Mouse (Mus musculus) lung, postnatal 10 days (tissue): Measurements from ENCODE around the gene Tcf21.

Source experiments
- DNase-seq: peaks from one replicate; pipeline ENCODE4 v3.0.0; 2021

Gene Tcf21

DNA sequence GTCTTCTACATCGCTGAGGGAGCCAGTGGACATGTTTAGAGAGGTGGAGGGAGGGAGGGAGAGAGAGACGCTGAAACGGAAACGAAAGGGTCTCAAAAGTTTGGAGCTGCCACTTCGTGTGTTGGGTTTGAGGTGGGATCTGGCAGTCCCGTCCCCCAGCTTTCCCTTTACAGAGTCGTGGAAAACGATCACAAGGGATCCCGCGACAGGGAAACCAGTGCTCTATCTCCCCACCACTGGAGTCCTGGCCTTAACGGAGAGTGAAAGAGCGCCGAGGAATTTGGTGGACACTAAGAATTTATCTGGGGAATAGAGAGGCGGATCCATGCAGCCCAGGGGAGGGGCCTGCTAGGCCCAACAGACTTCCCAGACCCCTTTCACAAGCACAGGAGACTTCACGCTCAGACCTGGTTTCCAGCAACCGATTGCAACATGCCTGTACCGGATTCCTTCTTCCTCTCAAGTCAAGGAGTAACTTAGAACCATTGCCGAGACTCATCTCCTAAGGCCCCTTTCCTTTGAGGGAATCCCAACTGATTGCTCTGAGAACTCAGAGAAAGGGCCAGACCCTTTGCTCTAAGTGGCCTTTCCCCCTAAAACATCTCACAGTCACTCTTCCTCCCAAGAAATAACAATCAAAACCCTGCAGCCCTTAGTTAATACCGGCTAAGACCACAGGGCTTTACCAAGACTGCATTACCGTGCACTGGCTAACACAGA is at the start of gene Tcf21:
Tcf21 (minus strand) TSS at position 304 of the 720 bp plus-strand sequence.
- DNase-seq, result peak; percentile 80

DNA sequence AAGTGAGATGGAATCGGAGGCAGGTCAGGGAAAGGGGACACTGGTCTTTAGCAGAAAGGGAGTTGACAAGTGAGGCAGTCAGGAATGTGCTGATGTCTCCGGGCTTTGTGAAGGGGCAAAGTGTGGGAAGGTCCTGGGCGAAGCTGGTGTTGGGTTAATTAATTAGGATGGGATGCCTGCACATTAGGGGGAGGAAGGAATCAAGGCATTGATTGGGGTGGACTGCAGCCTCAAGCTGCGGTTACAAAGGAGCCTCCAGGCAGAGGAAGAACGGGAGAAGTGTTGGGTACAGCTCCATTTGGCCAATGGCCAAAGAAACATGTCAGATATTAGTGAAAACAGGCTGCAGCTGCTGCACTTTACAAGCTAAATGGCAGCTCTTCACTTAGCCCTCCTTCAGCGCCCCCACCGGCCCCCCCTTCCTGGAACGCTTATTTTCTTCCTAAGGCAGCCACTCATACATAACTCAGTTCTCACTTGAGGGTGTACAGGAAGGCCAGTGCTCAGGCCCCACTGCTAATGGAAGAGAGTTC is 48.5 kb upstream of the Tcf21 start:
- DNase-seq, result peak; percentile 80

DNA sequence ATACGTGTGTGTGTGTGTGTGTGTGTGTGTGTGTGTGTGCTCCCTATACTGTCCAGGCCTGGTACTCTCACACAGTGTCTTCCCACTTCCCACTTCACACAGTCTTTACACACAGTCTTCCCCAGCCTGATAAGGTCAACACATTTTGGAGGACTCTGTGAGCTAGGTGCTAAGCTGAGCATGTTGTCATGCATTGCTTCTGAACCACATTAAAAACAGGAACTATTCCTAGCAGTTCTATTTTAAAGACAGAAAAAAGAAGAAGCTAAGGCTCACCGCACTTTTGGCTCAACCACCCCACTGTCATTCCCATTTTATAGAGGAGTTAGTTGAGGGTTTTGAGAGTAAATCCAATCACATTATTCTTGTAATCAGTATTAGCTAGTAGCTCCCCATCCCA is 47.2 kb upstream of the Tcf21 start:
- no peak for DNase-seq

DNA sequence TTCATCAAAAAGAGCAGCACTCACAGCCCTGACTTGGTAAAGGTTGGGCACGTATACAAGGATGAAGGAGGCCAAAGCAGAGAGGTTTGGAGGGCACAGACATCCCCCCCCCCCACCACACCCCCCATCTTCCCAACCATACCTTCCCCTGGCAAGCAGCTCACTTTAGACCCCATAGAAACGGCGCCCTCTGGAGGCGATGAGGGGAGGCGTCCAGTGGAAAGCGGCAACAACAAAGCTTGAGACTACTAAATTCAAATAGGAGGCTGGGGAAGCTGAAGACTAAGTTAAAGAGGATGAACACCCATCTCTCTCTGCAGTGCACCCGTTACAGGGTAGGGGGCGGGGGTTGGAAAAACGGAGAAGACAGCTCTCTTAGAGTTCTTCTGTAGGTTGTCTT is 38.1 kb upstream of the Tcf21 start:
- peak; percentile 48 for DNase-seq

DNA sequence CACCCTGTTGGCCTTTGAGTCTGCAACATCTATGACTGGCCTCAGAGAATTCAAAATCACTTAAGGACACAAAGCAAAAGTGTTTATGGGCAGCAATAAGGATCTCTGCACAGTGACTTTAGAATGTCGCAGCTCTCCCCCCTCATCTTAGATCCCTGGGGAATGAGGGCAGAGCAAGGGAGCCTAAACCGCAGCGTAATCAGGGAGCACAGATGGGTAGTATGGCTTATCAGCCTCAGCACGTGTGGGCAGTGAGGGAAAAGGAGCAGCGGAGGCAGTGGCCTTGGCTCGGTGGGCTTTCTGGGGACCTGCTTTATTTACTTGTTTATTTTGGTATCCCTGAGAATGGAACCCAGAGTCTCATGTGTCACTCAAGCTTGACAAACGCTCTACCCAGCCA is 34.4 kb upstream of the Tcf21 start:
- DNase-seq, result no peak

DNA sequence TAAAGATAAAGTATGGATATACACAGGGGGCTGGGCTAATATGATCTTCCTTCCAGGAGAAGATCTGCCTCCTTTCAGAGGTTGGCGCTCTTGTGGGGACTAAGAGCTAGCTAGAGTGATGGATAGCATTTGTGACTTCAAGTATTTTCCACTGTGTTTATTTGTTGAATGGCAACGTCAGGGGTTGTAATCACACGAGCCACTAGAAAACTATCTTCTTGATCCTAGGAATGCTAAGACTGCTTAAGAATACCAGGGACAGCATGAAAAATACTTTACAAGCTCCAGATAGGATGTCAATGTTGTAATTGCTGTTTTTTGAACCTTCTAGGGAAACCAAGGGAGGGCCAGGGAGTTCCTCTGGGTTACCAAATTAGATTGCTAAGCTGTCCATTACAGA is 25.4 kb upstream of the Tcf21 start:
- DNase-seq, result no peak

DNA sequence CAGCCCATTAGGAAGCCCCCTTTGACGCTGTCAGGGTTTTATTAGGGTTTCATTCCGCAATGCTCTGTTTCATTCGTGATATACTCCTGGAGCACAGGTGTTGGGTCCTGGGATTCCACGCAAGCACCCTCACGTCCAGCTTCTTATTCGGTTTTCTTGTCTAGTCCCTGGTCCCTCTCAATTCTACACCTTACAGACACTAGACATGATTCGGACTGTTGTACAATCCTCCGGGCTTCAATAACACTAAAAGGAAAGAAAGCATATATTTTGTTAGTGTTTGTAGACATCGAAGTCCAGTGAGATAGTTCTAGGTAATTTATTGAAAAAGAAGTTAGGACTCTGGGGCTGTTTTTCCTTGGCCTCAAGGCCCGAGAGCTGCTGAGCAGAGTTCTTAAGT is 24.8 kb upstream of the Tcf21 start:
- DNase-seq, result no peak

DNA sequence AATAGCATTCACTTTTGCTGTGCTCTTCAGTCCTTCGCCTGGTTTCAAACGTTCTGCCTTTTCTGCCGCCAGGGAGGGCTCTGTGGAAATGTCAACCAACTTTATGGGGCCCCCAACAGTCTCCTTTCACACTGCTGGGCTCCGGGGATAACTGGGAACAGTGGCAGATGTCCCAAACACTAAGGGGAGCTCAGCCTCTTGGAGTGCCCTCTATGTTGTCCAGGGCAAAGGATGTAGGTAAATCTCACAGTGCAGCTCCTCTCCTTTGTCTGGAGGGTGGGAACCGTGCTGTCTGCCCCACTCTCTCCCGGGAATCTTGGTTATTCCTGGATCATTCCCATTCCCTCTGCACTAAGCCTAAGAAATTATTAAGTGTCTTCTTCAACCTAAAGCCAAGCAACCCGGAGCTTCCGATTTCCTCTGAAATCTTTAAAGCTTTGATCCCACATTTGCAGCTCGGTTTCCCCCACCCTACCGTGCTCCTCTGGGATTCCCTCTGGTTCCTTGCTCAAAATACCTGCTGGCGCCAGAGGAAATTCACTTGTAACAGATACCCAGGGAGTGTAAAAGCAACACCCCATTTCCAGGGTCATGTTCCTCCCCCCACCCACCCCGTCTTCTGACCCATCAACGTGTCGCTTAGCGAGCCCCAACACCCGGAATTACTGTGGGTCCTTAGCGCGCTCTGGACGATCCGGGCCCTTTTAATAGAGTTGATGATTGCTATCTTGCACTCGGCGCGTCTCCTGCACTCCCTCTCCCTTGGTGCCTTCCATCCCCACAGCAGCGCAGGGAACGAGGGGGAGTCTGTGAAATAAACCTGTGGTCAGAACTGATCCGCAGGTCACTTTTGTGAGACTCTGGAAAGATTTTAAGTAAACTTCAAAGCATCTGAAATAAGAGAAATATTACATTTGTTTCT is 23.7 kb upstream of the Tcf21 start:
- DNase-seq, result no peak

DNA sequence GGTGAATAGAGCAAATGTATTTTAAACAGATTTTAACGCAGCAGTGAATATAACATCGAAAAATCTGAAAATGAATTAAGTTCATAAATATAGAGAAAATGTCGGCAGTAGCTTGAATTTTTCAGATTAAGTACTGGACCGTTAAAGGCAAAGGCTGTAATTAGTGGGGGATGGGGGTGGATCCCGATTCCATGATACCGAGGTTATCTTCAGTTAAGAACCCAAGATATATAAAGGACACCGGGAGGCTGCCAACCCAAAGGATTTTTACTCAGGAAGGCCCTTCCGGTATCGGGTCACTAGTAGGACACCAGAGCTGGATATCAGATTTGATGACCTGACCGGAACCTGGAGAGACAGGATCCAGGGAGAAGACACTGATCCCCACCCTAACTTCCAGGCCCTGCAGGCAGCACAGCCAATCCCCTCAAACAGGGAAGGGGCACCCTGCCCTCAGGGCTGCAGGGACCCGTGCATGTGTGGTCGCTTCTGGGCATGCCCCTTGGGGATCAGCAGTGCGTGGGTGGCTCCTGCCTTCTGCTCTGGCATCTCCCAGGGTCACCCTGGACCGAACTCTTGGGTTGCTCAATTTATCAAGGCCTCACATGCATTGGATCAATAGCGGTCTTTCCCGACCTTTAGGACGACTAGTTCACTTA is 22.9 kb upstream of the Tcf21 start:
- no peak for DNase-seq

DNA sequence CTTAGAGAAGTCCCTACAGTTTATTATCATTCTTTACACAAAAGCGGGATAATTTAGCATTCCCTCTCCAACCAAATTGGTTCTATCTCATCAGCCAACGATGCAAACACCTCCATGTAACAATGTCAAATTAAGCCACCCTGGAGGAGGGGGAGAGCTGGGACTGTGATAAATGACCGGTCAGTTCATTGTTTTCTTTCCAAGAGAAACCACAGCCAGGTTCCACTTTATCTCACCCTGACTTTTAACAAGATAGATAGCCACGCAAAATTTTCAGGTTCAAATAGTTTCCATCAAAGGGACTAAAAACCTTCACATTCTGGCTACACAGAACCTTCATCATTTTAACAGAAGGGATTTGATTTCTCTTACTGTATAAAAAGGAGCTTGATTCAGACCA is 22.1 kb upstream of the Tcf21 start:
- no peak for DNase-seq

DNA sequence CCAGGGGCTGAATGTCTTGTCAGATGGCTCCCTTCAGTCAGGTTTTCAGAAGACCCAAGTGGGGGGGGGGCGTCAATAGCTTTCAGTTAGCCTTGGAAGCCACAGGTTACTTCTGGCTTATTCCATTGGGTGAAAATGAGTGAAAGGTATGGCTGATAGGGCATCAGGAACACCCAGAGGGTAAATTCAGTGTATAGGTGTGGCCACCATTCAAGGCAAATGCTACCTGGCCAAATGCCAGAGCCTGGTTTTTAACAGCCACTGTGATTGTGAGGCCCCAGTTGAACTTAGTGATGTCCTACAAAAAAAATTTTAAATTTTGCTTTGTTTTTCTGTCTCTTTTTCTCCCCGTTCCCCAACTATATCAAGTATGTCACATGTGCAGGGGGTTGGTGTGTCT is 6.3 kb upstream of the Tcf21 start:
- no peak for DNase-seq

DNA sequence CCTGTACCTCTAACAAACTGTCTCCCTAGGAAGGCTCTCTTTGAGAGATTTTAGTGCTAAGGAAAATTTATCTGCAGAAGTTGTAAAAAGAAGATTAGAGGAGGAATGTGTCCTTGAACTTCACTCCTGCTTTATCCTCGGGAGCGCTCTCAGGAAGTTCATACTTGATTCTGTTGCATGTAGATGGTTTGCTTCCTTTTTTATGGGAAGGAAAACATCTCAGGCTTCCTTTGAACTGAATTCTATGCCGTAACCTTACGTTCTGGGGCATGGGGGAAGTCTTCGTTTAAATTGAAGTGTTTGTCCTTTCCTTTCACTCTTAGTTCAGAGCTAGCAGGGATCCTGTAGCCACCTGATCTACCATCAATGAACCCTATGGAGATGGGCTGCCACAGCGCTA is 2.9 kb upstream of the Tcf21 start:
- no peak for DNase-seq

DNA sequence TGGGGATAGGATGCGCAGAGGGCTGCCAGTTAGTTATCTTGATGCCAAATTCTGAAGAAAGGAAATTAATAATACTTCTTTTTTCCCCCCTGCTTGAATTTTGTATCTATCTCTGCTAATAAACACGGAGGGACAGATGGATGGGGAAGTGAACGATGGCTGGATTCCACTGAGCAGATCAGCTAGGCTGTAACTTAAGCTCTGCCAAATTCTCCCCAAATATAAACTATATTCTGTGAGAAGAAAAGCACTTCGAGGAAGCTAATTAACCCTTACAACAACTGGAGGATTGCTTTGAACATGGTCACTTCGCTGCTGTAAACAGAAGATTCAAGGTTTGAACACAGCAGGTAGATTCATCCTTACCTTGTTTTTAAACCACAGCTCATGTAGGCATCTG is 2.5 kb upstream of the Tcf21 start:
- DNase-seq, result no peak

DNA sequence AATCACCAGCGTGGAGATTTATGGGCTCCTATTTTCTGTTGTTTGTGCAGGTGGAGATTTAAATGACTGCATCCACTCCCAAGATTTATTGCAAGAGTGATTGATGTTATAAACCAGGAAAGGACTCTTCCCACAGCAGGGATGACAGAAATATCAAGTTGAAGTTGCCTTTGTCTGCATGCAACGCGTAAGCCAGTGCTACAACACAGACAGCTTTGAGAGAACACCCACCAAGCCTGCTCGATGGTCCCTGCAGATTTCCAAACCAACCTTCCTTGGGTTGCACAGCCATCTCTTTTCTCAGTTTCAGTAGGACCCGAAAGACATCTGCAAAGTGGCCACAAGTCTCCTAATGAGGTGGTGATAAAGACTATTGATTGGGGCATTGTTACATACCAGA is 1.7 kb upstream of the Tcf21 start:
- DNase-seq, result no peak

DNA sequence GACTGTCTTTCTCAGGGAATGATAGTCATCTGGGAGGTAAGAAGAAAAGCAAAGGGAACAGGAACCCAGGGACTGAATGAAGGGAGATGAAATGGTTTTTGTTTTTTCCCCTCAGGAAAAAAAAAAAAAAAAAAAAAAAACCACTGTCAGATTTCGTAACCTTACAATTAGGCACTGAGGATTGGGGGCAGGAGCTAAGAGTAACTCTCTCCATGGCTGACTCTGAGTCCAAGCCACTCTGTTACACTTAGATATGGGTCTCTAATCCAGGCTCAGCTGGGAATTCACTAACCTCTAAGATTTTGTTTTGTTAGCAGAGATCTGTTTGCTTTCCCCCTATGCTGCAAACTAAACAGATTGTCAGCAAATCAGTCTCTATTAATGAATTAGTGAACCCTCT is 1.3 kb upstream of the Tcf21 start:
- no peak for DNase-seq

DNA sequence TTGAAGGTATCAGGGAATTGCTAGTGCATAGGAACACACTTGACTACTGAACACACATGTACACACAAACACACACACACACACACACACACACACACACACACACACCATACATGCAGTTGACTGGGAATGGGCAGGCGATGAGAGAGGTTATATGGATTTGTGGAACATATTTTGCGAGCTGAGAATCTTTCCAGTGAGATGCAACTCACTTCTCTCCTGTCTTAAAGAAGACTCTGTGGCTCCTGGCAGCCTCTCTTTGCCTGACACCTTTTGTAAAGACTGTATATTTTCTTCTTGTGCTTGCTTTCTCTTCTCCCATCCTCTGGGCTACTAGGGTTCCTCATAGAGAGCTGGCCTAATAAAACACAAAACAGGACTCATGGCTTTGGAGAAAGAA is 867 bp upstream of the Tcf21 start:
- DNase-seq, result no peak

DNA sequence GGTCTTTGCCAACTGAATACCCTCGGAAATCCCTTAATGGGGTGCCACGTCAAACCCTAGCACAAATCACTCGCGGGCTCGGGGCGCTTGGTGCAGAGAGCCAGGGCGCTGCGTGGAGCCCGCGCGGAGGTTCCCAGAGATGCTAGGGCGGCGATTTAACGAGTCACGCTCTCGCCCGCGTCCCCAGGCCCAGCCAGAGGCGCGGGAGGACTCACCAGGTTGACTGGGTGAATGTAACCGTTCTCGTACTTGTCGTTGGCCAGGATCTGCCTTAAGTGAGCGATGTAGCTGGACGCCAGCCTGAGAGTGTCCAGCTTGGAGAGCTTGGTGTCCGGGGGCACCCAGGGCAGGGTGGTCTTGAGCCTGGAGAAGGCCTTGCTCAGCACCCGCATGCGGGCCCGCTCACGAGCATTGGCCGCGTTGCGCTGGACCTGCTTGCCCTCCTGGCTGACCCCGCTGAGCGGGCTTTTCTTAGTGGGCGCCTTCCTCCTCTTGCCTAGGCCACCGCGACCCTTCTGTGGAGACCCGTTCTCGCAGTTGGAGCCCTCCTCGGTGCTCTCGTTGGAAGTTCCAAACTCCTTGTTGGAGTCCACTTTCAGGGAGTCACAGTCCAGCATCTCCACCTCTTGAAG is 619 bp downstream of the Tcf21 start:
- peak; percentile 32 for DNase-seq

DNA sequence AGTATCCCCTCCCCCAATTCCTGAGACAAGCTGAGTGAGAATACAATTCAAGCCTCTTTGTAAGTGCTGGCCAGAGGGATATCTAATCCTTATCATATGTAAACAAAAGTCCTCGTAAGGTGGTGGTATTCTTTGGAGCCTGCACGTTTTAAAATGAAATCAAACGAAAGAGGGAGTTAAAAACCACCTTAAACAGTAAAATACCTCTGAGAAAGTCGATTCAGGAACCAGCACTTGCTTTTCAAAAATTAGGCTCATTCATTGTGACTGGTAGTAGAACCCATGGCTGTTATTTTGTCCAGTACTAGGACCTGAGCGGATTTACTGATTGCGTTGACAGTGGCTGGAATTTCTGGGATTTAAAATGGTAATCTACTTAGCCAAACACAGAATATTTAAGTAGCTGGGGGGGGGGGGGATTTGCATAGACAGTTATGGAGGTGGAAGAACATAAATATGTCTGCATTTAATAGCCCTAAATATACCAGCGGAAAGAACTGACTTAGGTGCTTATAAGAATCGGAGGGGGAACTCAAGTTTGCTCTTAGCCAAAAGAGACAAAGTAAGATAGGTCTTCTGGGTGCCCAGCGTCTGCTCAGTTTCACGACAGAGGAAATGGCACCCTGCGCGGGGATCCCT is 1.3 kb downstream of the Tcf21 start:
- DNase-seq, result no peak

DNA sequence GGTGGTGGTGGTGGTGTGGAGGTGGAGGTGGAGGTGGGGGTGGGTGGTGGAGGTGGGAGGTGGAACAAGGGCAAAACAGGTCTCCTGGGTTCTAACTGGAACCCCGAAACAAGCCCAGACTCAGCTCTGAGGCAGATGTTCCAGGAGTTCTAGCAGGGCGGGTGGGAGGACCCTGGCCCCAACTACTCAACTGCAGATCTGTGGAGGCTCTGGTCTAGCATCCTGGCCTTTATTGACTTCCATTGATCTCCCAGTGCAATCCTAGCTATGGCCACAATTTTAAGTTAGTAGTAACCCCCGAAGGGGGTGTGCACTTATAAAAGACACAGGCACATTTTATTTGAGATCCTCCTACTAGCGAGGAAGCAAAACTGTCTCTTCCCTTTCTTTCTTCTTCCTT is 2.0 kb downstream of the Tcf21 start:
- DNase-seq, result no peak

DNA sequence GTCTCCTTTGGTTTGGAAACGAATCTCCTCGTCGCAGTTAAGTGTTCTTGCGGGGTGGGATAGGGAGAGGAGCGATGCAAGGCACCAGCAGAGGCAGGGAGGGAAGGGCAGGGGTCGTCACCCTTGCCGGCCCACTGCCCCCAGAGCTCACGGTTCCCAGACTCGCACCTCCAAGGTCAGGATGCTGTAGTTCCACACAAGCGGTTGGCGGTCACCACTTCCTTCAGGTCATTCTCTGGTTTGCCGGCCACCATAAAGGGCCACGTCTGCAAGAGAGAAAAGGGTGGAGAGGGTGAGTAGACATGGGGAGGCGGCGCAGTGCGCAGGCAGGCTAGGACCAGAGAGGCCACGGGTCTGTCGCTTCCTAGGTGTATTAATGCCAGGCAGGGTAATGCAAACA is 2.4 kb downstream of the Tcf21 start:
- peak; percentile 32 for DNase-seq

DNA sequence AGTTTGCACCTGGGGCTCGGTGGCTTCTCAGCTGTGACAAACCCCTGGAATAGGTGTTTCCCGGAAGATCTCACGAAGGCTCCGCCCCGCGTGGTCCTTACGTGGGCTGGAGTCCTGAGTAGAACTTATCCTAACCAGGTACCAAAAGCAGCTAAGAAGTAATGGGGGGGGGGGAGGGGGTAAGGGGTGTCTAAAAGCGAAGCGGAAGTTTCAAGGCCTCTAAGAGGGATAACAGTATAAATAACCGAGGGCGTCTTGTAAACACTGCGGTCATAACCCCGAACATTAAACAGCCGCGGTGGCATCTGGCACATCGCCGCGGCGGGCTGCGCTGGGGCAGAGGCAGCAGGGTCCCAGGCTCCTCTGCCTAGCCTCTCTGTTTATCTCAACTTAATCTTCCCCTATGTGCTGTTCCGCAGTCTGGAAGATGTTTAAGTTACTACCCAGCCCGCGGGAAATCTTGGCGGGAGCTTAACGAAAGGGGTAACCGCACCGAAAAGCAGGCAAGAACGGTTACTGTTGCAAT is 3.7 kb downstream of the Tcf21 start:
- DNase-seq, result peak; percentile 68
